Mouse (Mus musculus) gastrocnemius, postnatal 14 days (tissue): ENCODE results near the gene Tnf. TPM values are rescaled to one million over a fixed set of nuclear protein-coding genes. Genes with fewer than 3 reads are reported as not detected.

Experiments used
- DNase-seq: peaks from one replicate; pipeline ENCODE4 v3.0.0; 2021; ENCODE audit warnings: mixed read lengths
- intact Hi-C: fragments of 180-260 bp; cut with DNase I; formaldehyde crosslinking; loops from one replicate; pipeline ENCODE4 v1.15.1; 2025; ENCODE audit warnings: low total_unique reads
- microRNA-seq, 2 experiments: library from miRNA; unstranded; fragments of <30 nt; microRNA quantifications; one replicate each; pipeline ENCODE4 v1.2.0; 2021
- total RNA-seq, 2 experiments: library from RNA; stranded (reverse); gene quantifications; 2 replicates each; pipeline ENCODE4 v1.2.3; 2021

Gene Tnf
- total RNA-seq, 2 experiments from 2014 or later: 0.24 to 0.68 TPM

DNA sequence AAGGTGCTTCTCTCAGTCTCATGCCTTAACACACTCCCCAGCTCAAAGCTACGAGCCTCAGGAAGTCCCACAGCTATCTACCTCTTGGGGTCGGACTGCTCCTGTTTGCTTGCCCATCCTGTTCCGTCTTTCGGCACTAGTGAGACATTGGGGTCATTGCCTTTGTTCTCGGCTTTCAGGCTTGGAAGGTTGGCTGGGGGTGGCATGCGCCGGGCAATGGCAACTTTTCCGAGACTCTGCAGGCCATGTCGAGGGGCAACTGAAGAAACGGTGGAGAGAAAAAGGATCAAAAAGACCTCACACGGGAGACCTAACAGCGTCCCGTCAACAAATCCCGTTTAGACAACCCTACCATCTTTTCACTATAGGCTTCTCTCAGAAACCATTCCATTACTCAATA, 39.7 kb downstream of the Tnf start:
- intact Hi-C loops: no loop called here

GRCm38 (mm10) chr17:35161421-35161820, 40.4 kb downstream of the Tnf start:
- intact Hi-C loops: no loop called here

More for the DNA sequence above, 39.7 kb downstream of the Tnf start:
- DNase-seq: no peak

GRCm38 (mm10) chr17:35159638-35160037, 42.2 kb downstream of the Tnf start:
- intact Hi-C loops: no loop called here
- DNase-seq: no peak

More at GRCm38 (mm10) chr17:35161421-35161820, 40.4 kb downstream of the Tnf start:
- no peak for DNase-seq

DNA sequence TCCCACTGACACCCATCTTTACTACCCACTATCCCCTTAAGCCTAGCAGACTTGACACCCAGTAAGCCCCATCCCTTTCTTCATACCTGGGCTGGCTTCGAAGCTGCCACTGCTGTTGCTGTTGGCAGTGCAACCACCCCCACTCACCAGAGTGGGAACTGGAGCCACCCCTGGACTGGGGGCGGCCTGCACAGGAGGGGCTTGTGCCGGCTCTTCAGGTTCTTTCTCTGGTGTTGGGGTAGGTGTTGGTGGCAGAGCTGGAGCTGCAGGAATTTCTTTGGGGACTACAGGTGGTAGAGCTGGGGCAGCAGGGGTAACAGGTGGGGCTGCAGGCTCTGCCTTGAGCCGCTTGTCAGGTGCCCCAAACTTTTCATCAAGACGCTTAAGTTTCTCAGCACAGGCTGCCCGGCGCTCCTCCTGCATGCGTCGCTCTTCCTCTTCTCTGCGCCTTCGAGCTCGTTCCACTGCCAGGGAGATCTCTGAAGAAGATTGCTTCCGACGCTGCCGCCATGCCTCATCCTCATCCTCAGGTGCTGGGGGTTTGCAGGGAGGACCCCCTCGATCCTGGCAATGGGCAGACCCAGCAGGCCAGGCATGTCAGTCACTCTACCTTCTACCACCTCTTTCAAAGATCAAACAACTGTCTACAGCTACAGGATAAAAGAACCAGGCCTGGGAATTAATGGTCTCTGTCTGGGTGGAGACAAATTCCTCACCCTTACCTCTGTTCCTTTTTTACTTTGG, 42.8 kb downstream of the Tnf start:
- intact Hi-C loops: no loop called here

DNA sequence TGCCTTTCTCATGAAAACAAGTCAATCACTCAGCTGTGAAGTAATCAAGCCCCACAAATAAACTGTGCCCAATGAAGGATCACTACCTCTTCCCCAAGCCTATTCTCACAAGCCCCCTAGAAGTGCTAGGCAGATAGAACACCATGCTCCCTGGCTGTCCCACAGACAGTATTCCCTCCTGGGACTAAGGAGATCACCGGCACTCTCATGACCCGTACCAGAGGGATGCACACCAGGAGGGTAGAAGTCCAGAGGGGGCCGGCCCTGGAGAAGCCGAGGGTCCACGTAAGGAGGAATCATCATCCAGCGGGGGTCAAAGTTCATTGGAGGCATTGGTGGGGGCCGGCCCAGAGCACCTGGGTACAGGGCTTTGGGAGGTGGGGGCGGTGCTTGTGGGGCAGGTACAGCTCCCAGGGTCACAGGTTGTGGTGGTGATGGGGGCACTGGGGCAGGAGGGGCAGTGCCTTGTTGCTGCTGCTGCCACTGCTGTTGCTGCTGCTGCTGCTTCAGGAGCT, 44.1 kb downstream of the Tnf start:
- DNase-seq: no peak

More for the DNA sequence above, 42.8 kb downstream of the Tnf start:
- DNase-seq: no peak

DNA sequence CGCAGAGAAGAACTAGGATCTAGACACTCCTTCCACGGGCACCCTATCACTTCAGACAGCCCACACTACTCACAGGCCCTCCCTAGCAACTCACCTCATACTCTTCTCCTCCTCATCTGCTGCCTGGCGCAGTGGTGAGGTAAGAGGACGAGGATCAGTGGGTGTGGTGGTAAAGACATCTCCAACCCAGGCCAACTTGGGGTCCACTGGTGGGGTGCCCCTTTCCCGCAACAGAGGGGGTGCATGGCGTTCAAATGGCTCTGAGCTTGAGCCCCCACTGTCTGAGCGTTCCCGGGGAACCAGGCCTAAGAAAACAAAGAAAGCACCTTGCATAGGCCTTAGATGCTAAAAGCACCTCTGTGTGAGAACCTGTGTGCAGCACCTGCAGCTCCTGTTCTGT, 44.6 kb downstream of the Tnf start:
- intact Hi-C loops: no loop called here
- no peak for DNase-seq

More for the DNA sequence above, 44.1 kb downstream of the Tnf start:
- intact Hi-C loops: no loop called here

- intact Hi-C loops: no loop called here
- DNase-seq: no peak
Measured at GRCm38 (mm10) chr17:35156461-35157200, 45.2 kb downstream of the Tnf start.

DNA sequence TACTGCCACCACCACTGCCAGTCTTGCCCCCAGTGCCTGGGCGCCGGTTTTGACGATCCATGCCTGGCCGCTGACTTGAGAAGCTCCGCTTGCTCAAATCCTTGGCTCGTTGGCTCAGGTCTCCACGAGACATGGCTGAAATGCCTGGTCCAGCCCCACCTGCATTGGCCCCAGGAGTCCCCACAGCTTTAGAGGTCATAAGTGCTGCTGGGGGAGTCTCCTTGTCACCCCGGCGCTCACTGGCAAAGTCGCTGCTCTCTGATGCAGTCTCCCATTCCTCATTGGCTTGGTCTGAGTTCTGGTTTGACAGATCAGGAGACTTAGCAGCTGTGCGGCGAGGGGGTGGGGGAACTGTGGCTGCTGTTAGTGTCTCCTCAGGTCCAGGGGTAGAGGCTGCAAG, 46.4 kb downstream of the Tnf start:
- DNase-seq: no peak
- intact Hi-C loops: no loop called here

DNA sequence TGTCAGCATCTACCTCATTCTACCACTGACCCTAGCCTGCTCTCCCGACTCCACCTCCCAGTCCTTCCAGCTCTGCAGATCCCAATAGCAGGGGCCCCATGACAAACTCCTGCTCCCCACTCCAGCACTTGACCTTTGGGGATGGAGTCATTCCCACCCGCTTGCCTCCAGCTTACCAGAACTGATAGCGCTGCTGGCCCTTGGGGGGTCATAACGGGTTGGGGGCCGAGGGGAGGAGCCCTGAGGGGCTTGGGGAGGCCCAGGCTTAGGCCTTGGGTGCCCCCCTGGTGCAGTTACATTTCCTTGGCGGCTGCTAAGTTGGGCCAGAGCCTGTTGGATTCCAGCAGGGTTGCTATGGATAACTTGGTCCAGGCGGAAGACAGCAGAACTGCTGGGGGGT, 47.2 kb downstream of the Tnf start:
- intact Hi-C loops: no loop called here
- DNase-seq: no peak

DNA sequence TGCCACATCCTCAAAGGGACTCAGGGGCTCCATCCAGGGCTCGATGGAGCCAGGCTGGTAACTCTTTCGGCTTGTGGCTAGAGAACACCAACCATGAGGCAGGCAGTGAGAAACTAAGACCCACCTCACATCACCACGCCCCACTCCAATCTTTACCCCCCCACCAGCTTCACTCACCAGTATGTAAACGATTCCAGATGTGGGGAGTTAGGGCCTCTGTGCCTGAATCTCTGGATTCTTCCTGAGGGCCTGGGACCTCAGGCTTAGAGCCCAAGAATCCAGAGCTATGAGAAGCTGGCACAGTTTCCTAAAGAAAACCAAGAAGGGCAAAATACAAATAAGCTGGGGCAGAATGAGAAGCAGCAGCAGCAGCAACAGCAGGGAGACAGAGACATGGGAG, 47.9 kb downstream of the Tnf start:
- intact Hi-C loops: no loop called here
- no peak for DNase-seq

- intact Hi-C loops: no loop called here
- DNase-seq: no peak
Measured at GRCm38 (mm10) chr17:35153077-35153476, 48.7 kb downstream of the Tnf start.

DNA sequence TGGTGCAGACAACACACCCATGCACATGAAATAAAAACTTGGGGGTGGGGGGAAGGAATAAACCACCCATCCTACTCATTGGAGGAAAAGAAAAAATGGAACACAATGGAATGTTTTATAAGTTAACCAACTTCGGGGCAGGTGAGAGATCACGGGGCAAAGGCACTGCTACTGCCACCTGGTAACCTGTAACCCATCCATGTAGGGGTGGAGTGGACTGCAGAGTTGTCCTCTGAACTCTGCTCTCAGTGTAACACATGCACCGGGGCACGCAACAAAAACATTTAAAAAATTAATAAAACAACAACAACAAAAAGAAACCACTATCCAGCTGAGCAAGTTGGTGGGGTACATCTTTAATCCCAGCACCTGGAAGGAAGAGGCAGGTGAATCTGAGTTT, 49.7 kb downstream of the Tnf start:
- intact Hi-C loops: no loop called here
- DNase-seq: no peak

Small RNA genes within 50 kb of the gene (microRNA-seq; reads per million reads assigned to microRNA genes)
- gene Mir6973a (0 reads per million in 2 experiments), gene Mir6974 (0 to 0.32 reads per million in 2 experiments), gene Mir6975 (0.32 to 2.5 reads per million in 2 experiments), gene Mir8094 (0 reads per million in 2 experiments)

Other genes with a start within 250 kb of the Tnf start
- gene Hspa1b, start 242.8 kb downstream of the Tnf start, total RNA-seq: 1 to 10 TPM; 2.6 to 5.9 TPM
- not detected for gene Gm20481, start 232.1 kb downstream of the Tnf start, total RNA-seq
- 1 to 10 TPM; 3.8 to 6.8 TPM for gene Hspa1a, start 229.9 kb downstream of the Tnf start, total RNA-seq
- gene Hspa1l, start 229.3 kb downstream of the Tnf start, total RNA-seq: 10 to 100 TPM; 11.6 to 14.8 TPM
- 10 to 100 TPM; 19.5 to 20.1 TPM for gene Lsm2, start 220.1 kb downstream of the Tnf start, total RNA-seq
- gene Vars, start 201.0 kb downstream of the Tnf start, total RNA-seq: 10 to 100 TPM; 26.8 to 29.2 TPM
- 1 to 10 TPM; 3.7 to 3.9 TPM for gene Vwa7, start 185.4 kb downstream of the Tnf start, total RNA-seq
- 1 to 10 TPM in 1 of 2 experiments, under 1 TPM in 1; 0.38 to 1.5 TPM for gene Sapcd1, start 174.0 kb downstream of the Tnf start, total RNA-seq
- under 1 TPM; 0.84 to 0.94 TPM for gene Msh5, start 155.3 kb downstream of the Tnf start, total RNA-seq
- gene Clic1, start 152.0 kb downstream of the Tnf start, total RNA-seq: 10 to 100 TPM; 28.3 to 32.5 TPM
- gene Ddah2, start 143.0 kb downstream of the Tnf start, total RNA-seq: 10 to 100 TPM; 23.4 to 32.2 TPM
- gene Ly6g6c, start 136.6 kb downstream of the Tnf start, total RNA-seq: not detected
- gene Mpig6b, start 135.8 kb downstream of the Tnf start, total RNA-seq: not detected
- gene Ly6g6e, start 125.1 kb downstream of the Tnf start, total RNA-seq: not detected
- gene Ly6g6d, start 123.9 kb downstream of the Tnf start, total RNA-seq: under 1 TPM; 0.64 TPM
- not detected for gene Ly6g6f, start 116.4 kb downstream of the Tnf start, total RNA-seq
- 10 to 100 TPM; 52.8 to 58.5 TPM for gene Abhd16a, start 112.7 kb downstream of the Tnf start, total RNA-seq
- not detected for gene Ly6g5c, start 93.7 kb downstream of the Tnf start, total RNA-seq
- gene Ly6g5b, start 86.6 kb downstream of the Tnf start, total RNA-seq: under 1 TPM; 0.27 to 0.37 TPM
- 1 to 10 TPM; 7.0 to 7.9 TPM for gene Gpank1, start 80.6 kb downstream of the Tnf start, total RNA-seq
- 100 to 1,000 TPM; 156 to 166 TPM for gene Csnk2b, start 80.0 kb downstream of the Tnf start, total RNA-seq
- 10 to 100 TPM; 14.4 to 16.1 TPM for gene D17H6S53E, start 75.6 kb downstream of the Tnf start, total RNA-seq
- not detected for gene Apom, start 70.0 kb downstream of the Tnf start, total RNA-seq
- 100 to 1,000 TPM; 193 to 200 TPM for gene Bag6, start 66.8 kb downstream of the Tnf start, total RNA-seq
- gene Prrc2a, start 37.1 kb downstream of the Tnf start, total RNA-seq: 100 to 1,000 TPM; 102 to 118 TPM
- gene Aif1, start 25.9 kb downstream of the Tnf start, total RNA-seq: under 1 TPM; 0.71 to 0.90 TPM
- gene Lst1, start 13.6 kb downstream of the Tnf start, total RNA-seq: 1 to 10 TPM; 1.5 to 2.8 TPM
- gene Ltb, start 7.6 kb downstream of the Tnf start, total RNA-seq: under 1 TPM in 1 of 2 experiments, not detected in 1; 0.31 TPM
- gene Lta, start 3.3 kb upstream of the Tnf start, total RNA-seq: under 1 TPM; 0.42 to 0.78 TPM
- gene Gm16181, start 18.8 kb upstream of the Tnf start, total RNA-seq: not detected
- gene Atp6v1g2, start 31.7 kb upstream of the Tnf start, total RNA-seq: 1 to 10 TPM; 2.3 to 2.7 TPM
- 1 to 10 TPM; 7.6 to 7.9 TPM for gene Nfkbil1, start 33.8 kb upstream of the Tnf start, total RNA-seq
- 100 to 1,000 TPM in 1 of 2 experiments, 10 to 100 TPM in 1; 85.3 to 103 TPM for gene Ddx39b, start 39.7 kb upstream of the Tnf start, total RNA-seq
- 10 to 100 TPM; 34.3 to 40.7 TPM for gene H2-D1, start 60.7 kb upstream of the Tnf start, total RNA-seq
- under 1 TPM; 0.18 to 0.47 TPM for gene H2-Q1, start 118.4 kb upstream of the Tnf start, total RNA-seq
- gene H2-Q2, start 140.2 kb upstream of the Tnf start, total RNA-seq: under 1 TPM; 0.33 to 0.58 TPM
- gene H2-Q4, start 177.6 kb upstream of the Tnf start, total RNA-seq: 1 to 10 TPM; 3.0 to 4.1 TPM
- under 1 TPM in 1 of 2 experiments, not detected in 1; 0.10 TPM for gene H2-Q6, start 222.8 kb upstream of the Tnf start, total RNA-seq
- gene H2-Q7, start 237.1 kb upstream of the Tnf start, total RNA-seq: under 1 TPM; 0.35 to 0.64 TPM